ENCODE assay signal across 24 mouse cellular contexts in genomic region chr7:46676808-46677360, GRCm38 (mm10). TPM values are rescaled to one million over a fixed set of nuclear protein-coding genes. Genes with fewer than 3 reads are reported as not detected.
DNase-seq lines count a peak whose midpoint lies in the region; ATAC-seq and TF ChIP-seq lines count a peak whose summit lies in the region.
"Had no signal": no experiment of that assay in that cellular context is flagged by ENCODE, and none has a peak within 500 bp of the region (broad histone marks: within the 10 kb centered on the region; RNA-seq: fewer than 3 reads in every experiment).

No protein-coding gene starts in this region.

- no peaks in the 10 kb centered on the region for H3K36me3 ChIP-seq in hindbrain, embryonic 13.5 days
- H3K36me3 ChIP-seq in hindbrain, embryonic 12.5 days = no peaks in the 10 kb centered on the region
- H3K36me3 ChIP-seq in midbrain, postnatal 0 days (ENCODE audit: insufficient read depth, low read length) = no peaks in the 10 kb centered on the region
- H3K36me3 ChIP-seq in midbrain, embryonic 10.5 days = no peaks in the 10 kb centered on the region
- H3K36me3 ChIP-seq in neural tube, embryonic 15.5 days = no peaks in the 10 kb centered on the region
- H3K36me3 ChIP-seq: limb, embryonic 12.5 days; liver, embryonic 13.5 days; lung, embryonic 15.5 days had no signal

- no peak overlapping the region for H3K4me2 ChIP-seq in hindbrain, embryonic 13.5 days
- no peak overlapping the region for H3K4me2 ChIP-seq in hindbrain, embryonic 12.5 days (replicated peaks)
- H3K4me2 ChIP-seq in midbrain, postnatal 0 days (ENCODE audit: low read depth, low read length, poor library complexity, severe bottlenecking) = no peak overlapping the region
- no peak overlapping the region for H3K4me2 ChIP-seq in neural tube, embryonic 15.5 days
- H3K4me2 ChIP-seq: heart, embryonic 11.5 days; limb, embryonic 12.5 days; liver, embryonic 13.5 days; lung, embryonic 15.5 days had no signal

- WGBS in hindbrain, embryonic 13.5 days = 54% methylated on average over 5 of the region's 5 CpGs
- WGBS in hindbrain, embryonic 12.5 days = 73% methylated on average over 5 of the region's 5 CpGs
- 65% methylated on average over 5 of the region's 5 CpGs for WGBS in midbrain, postnatal 0 days
- 70% methylated on average over 5 of the region's 5 CpGs for WGBS in midbrain, embryonic 10.5 days
- 52% methylated on average over 5 of the region's 5 CpGs for WGBS in neural tube, embryonic 15.5 days

- ATAC-seq in hindbrain, embryonic 13.5 days (ENCODE audit: low FRiP score) = 0 out of 2 replicates have a peak, but pooled peaks have one; percentile 24
- ATAC-seq in hindbrain, embryonic 12.5 days (ENCODE audit: low FRiP score) = no peak
- no peak for ATAC-seq in midbrain, postnatal 0 days (ENCODE audit: low FRiP score)
- no peak for ATAC-seq in neural tube, embryonic 15.5 days (ENCODE audit: low FRiP score)

- 0 out of 2 replicates have a peak, but pooled peaks cover 4% of the 10 kb centered on the region for H3K4me1 ChIP-seq in hindbrain, embryonic 13.5 days (replicated peaks)
- no peaks in the 10 kb centered on the region for H3K4me1 ChIP-seq in hindbrain, embryonic 12.5 days
- no peaks in the 10 kb centered on the region for H3K4me1 ChIP-seq in midbrain, postnatal 0 days (ENCODE audit: insufficient read depth, low read length)
- H3K4me1 ChIP-seq in midbrain, embryonic 10.5 days = peaks cover 6% of the 10 kb centered on the region; the same call in 1 of the 2 replicates
- 0 out of 2 replicates have a peak, but pooled peaks cover 3% of the 10 kb centered on the region for H3K4me1 ChIP-seq in neural tube, embryonic 15.5 days
- H3K4me1 ChIP-seq: limb, embryonic 12.5 days; lung, embryonic 15.5 days had no signal

- DNase-seq in midbrain, postnatal 0 days (ENCODE audit: low spot score) = peak; percentile 57
- DNase-seq in midbrain, embryonic 10.5 days (ENCODE audit: low spot score) = no peak
- DNase-seq in cerebellum, adult 9-10 months = peak; percentile 82
- no peak for DNase-seq in adipocyte (ENCODE audit: low spot score)
- no peak for DNase-seq in B cell, adult 2 months
- DNase-seq: adrenal gland, postnatal 25 days; gastrocnemius, postnatal 14 days; heart, postnatal 14 days; kidney, postnatal 10 days; liver, embryonic 13.5 days; right cerebral cortex, postnatal 4 days had no signal

- TF ChIP-seq CTCF in midbrain, postnatal 0 days (IDR thresholded peaks at IDR 0.05) = no peak

- no peaks in the 10 kb centered on the region for H3K27me3 ChIP-seq in hindbrain, embryonic 13.5 days
- H3K27me3 ChIP-seq in hindbrain, embryonic 12.5 days = no peaks in the 10 kb centered on the region
- H3K27me3 ChIP-seq in midbrain, postnatal 0 days (ENCODE audit: insufficient read depth, low read length) = no peaks in the 10 kb centered on the region
- H3K27me3 ChIP-seq in midbrain, embryonic 10.5 days (ENCODE audit: low read depth, poor library complexity, severe bottlenecking) = no peaks in the 10 kb centered on the region
- no peaks in the 10 kb centered on the region for H3K27me3 ChIP-seq in neural tube, embryonic 15.5 days (replicated peaks)
- H3K27me3 ChIP-seq: CH12.LX; limb, embryonic 12.5 days; lung, embryonic 15.5 days had no signal

- no peak overlapping the region for H3K9ac ChIP-seq in hindbrain, embryonic 13.5 days
- H3K9ac ChIP-seq in hindbrain, embryonic 12.5 days = no peak overlapping the region
- H3K9ac ChIP-seq in midbrain, postnatal 0 days (replicated peaks; ENCODE audit: low read length, poor library complexity, severe bottlenecking) = no peak overlapping the region
- H3K9ac ChIP-seq in neural tube, embryonic 15.5 days (replicated peaks) = no peak overlapping the region
- H3K9ac ChIP-seq: limb, embryonic 12.5 days; liver, embryonic 13.5 days; lung, embryonic 15.5 days had no signal

- no peaks in the 10 kb centered on the region for H3K9me3 ChIP-seq in hindbrain, embryonic 13.5 days
- no peaks in the 10 kb centered on the region for H3K9me3 ChIP-seq in hindbrain, embryonic 12.5 days (replicated peaks)
- H3K9me3 ChIP-seq in midbrain, postnatal 0 days (ENCODE audit: low read length) = no peaks in the 10 kb centered on the region
- H3K9me3 ChIP-seq in midbrain, embryonic 10.5 days (replicated peaks) = no peaks in the 10 kb centered on the region
- no peaks in the 10 kb centered on the region for H3K9me3 ChIP-seq in neural tube, embryonic 15.5 days (replicated peaks)
- H3K9me3 ChIP-seq: limb, embryonic 12.5 days; liver, embryonic 13.5 days; lung, embryonic 15.5 days had no signal

- no peak overlapping the region for H3K27ac ChIP-seq in hindbrain, embryonic 13.5 days
- no peak overlapping the region for H3K27ac ChIP-seq in hindbrain, embryonic 12.5 days
- H3K27ac ChIP-seq in midbrain, postnatal 0 days (ENCODE audit: low read depth, low read length) = no peak overlapping the region
- H3K27ac ChIP-seq in midbrain, embryonic 10.5 days (replicated peaks) = no peak overlapping the region
- H3K27ac ChIP-seq in neural tube, embryonic 15.5 days (replicated peaks) = 0 out of 2 replicates have a peak overlapping the region, but pooled peaks have one; percentile 14
- H3K27ac ChIP-seq: left cerebral cortex, adult 2 months; limb, embryonic 12.5 days; liver, embryonic 13.5 days; lung, embryonic 15.5 days; macrophage had no signal

- no peak overlapping the region for H3K4me3 ChIP-seq in hindbrain, embryonic 13.5 days
- H3K4me3 ChIP-seq in hindbrain, embryonic 12.5 days = no peak overlapping the region
- H3K4me3 ChIP-seq in midbrain, postnatal 0 days (ENCODE audit: low read depth, low read length) = no peak overlapping the region
- no peak overlapping the region for H3K4me3 ChIP-seq in midbrain, embryonic 10.5 days
- no peak overlapping the region for H3K4me3 ChIP-seq in neural tube, embryonic 15.5 days (replicated peaks)
- H3K4me3 ChIP-seq: left cerebral cortex, adult 2 months; limb, embryonic 12.5 days; liver, embryonic 13.5 days; lung, embryonic 15.5 days had no signal

RNA-seq across cellular contexts. Expression of gene Tph1, which starts 4.5 kb away (rescaled TPM):
- 0.43 and 0.62 TPM in 2 replicates for polyA plus RNA-seq in hindbrain, embryonic 13.5 days (2015; fragmentation: Nextera tagmentation; extraction: Ambion mirVana)
- 0.12 and 0.83 TPM in 2 replicates for polyA plus RNA-seq in hindbrain, embryonic 12.5 days (2016; fragmentation: Nextera tagmentation; extraction: Ambion mirVana)
- 2.3 TPM in 1 of 2 replicates, not detected in the other for total RNA-seq in midbrain, postnatal 0 days (2014; rRNA removed)
- polyA plus RNA-seq in midbrain, postnatal 0 days (2015; fragmentation: Nextera tagmentation; extraction: Ambion mirVana) = 0.49 and 1.5 TPM in 2 replicates
- polyA plus RNA-seq in midbrain, embryonic 10.5 days (2016; fragmentation: Nextera tagmentation; extraction: Ambion mirVana) = 0.51 and 0.79 TPM in 2 replicates
- polyA plus RNA-seq in neural tube, embryonic 15.5 days (2015; fragmentation: Nextera tagmentation; extraction: Ambion mirVana) = 0.64 TPM in 1 of 2 replicates, not detected in the other
- total RNA-seq: adrenal gland, postnatal 25 days; left cerebral cortex, adult 2 months had no signal
- polyA plus RNA-seq: heart, embryonic 11.5 days; limb, embryonic 12.5 days; liver, embryonic 13.5 days; macrophage; testis, adult 2 months had no signal

RNA-seq across cellular contexts. Expression of gene Saal1, which starts 33.6 kb away (rescaled TPM):
- 16.1 and 17.6 TPM in 2 replicates for polyA plus RNA-seq in hindbrain, embryonic 13.5 days (2015; fragmentation: Nextera tagmentation; extraction: Ambion mirVana)
- 27.2 and 28.4 TPM in 2 replicates for polyA plus RNA-seq in hindbrain, embryonic 12.5 days (2016; fragmentation: Nextera tagmentation; extraction: Ambion mirVana)
- 12.1 and 13.6 TPM in 2 replicates for total RNA-seq in midbrain, postnatal 0 days (2014; rRNA removed)
- polyA plus RNA-seq in midbrain, postnatal 0 days (2015; fragmentation: Nextera tagmentation; extraction: Ambion mirVana) = 10.2 and 10.6 TPM in 2 replicates
- polyA plus RNA-seq in midbrain, embryonic 10.5 days (2016; fragmentation: Nextera tagmentation; extraction: Ambion mirVana) = 41.7 and 46.6 TPM in 2 replicates
- 12.7 and 17.3 TPM in 2 replicates for polyA plus RNA-seq in neural tube, embryonic 15.5 days (2015; fragmentation: Nextera tagmentation; extraction: Ambion mirVana)

RNA-seq across cellular contexts. Expression of gene Sergef, which starts 37.3 kb away (rescaled TPM):
- polyA plus RNA-seq in hindbrain, embryonic 13.5 days (2015; fragmentation: Nextera tagmentation; extraction: Ambion mirVana) = 34.5 and 36.8 TPM in 2 replicates
- polyA plus RNA-seq in hindbrain, embryonic 12.5 days (2016; fragmentation: Nextera tagmentation; extraction: Ambion mirVana) = 18.9 and 20.3 TPM in 2 replicates
- total RNA-seq in midbrain, postnatal 0 days (2014; rRNA removed) = 47.5 and 49.1 TPM in 2 replicates
- polyA plus RNA-seq in midbrain, postnatal 0 days (2015; fragmentation: Nextera tagmentation; extraction: Ambion mirVana) = 47.8 and 50.9 TPM in 2 replicates
- 17.6 and 19.6 TPM in 2 replicates for polyA plus RNA-seq in midbrain, embryonic 10.5 days (2016; fragmentation: Nextera tagmentation; extraction: Ambion mirVana)
- 42.3 and 49.1 TPM in 2 replicates for polyA plus RNA-seq in neural tube, embryonic 15.5 days (2015; fragmentation: Nextera tagmentation; extraction: Ambion mirVana)

RNA-seq across cellular contexts. Expression of gene Saa3, which starts 38.6 kb away (rescaled TPM):
- 0.35 TPM in 1 of 2 replicates, not detected in the other for polyA plus RNA-seq in hindbrain, embryonic 13.5 days (2015; fragmentation: Nextera tagmentation; extraction: Ambion mirVana)
- 0.09 TPM in 1 of 2 replicates, not detected in the other for polyA plus RNA-seq in hindbrain, embryonic 12.5 days (2016; fragmentation: Nextera tagmentation; extraction: Ambion mirVana)
- not detected in 2 replicates for total RNA-seq in midbrain, postnatal 0 days (2014; rRNA removed)
- polyA plus RNA-seq in midbrain, postnatal 0 days (2015; fragmentation: Nextera tagmentation; extraction: Ambion mirVana) = 0.30 TPM in 1 of 2 replicates, not detected in the other
- polyA plus RNA-seq in midbrain, embryonic 10.5 days (2016; fragmentation: Nextera tagmentation; extraction: Ambion mirVana) = not detected in 2 replicates
- 0.29 and 0.51 TPM in 2 replicates for polyA plus RNA-seq in neural tube, embryonic 15.5 days (2015; fragmentation: Nextera tagmentation; extraction: Ambion mirVana)
- total RNA-seq: CH12.LX; gastrocnemius, postnatal 14 days; left cerebral cortex, adult 2 months had no signal
- polyA plus RNA-seq: forebrain, embryonic 11.5 days; heart, embryonic 11.5 days; testis, adult 2 months had no signal

RNA-seq across cellular contexts. Expression of gene Saa4, which starts 55.5 kb away (rescaled TPM):
- polyA plus RNA-seq in hindbrain, embryonic 13.5 days (2015; fragmentation: Nextera tagmentation; extraction: Ambion mirVana) = not detected in 2 replicates
- polyA plus RNA-seq in hindbrain, embryonic 12.5 days (2016; fragmentation: Nextera tagmentation; extraction: Ambion mirVana) = not detected in 2 replicates
- total RNA-seq in midbrain, postnatal 0 days (2014; rRNA removed) = not detected in 2 replicates
- polyA plus RNA-seq in midbrain, postnatal 0 days (2015; fragmentation: Nextera tagmentation; extraction: Ambion mirVana) = not detected in 2 replicates
- polyA plus RNA-seq in midbrain, embryonic 10.5 days (2016; fragmentation: Nextera tagmentation; extraction: Ambion mirVana) = not detected in 2 replicates
- not detected in 2 replicates for polyA plus RNA-seq in neural tube, embryonic 15.5 days (2015; fragmentation: Nextera tagmentation; extraction: Ambion mirVana)
- total RNA-seq: adrenal gland, postnatal 25 days; CH12.LX; gastrocnemius, postnatal 14 days; heart, postnatal 14 days; left cerebral cortex, adult 2 months had no signal
- polyA plus RNA-seq: forebrain, embryonic 11.5 days; intestine, embryonic 14.5 days; limb, embryonic 12.5 days; lung, embryonic 15.5 days; macrophage; neural tube, embryonic 14.5 days had no signal

Comparison
In these comparisons a context has a peak if more than half of its experiments do, and no peak if none do; other contexts are left out.
1. DNase-seq: peak in midbrain, postnatal 0 days (single experiment) and cerebellum, adult 9-10 months (single experiment); none in midbrain, embryonic 10.5 days (single experiment), adipocyte (single experiment) and B cell, adult 2 months (0 of 2).